Mouse (Mus musculus): ENCODE data around the gene Parvg.

GRCm38 (mm10) chr15:84364746-84365145 lies 40.9 kb downstream of the Parvg start:
- TF ChIP-seq CTCF (IDR thresholded peaks at IDR 0.05; ENCODE audit: extremely low read depth, insufficient read length, insufficient replicate concordance, low read depth, low read length) (no peak), POLR2A (IDR thresholded peaks at IDR 0.05; ENCODE audit: low read depth, low read length) (no peak)
